Mouse (Mus musculus) embryo, embryonic 10.5 days (tissue): ENCODE results near the gene Gaa.
"Not testable (repeated sequence)": the region's sequence is repeated elsewhere in the genome, so short reads cannot be mapped to it uniquely, and the experiment has no call there.

Experiments
- DNase-seq: peaks from one replicate; pipeline ENCODE4 v3.0.0-alpha.2; 2015; ENCODE audit warnings: low spot score

Gaa gene

DNA sequence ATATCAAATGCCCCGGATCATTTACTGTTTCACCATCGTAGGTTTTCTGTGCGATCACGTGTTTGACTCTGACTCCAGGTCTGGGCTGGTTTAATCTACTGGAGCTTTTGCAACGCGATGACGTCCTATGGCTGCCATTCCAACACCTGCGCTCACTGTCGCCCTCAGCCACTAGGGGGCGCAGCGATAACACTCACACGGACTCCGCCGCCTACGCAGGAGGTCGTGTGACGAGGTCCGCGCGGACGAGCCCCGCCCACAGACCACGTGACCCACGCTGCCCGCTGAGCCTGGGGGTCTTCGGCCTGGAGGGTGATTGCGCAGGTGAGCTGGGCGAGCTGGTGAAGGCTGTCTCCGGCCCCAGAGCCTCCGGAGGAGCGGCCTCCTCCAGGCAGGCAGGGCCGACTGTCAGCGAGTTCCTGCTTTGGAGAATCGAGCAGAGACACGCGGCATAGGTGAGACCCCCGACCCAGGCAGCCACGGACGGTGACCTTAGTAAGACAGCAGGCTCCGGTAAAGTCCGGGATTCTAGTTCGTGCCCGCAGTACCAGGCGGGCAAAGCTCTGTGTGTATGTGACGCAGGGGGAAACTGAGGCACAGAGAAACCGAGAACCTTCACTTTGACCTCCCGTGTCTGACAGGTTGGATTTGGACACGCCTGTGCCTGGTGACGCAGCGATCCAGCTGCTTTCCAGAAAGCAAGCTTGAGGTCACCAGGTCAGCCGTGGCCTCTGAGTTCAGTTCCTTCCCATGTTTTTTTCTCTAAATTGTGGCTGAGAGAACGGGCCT lies at the start of gene Gaa:
Gene Gaa, plus strand, starts transcription at position 120 of the 789 bp plus-strand sequence.
- DNase-seq: peak; percentile 98

DNA sequence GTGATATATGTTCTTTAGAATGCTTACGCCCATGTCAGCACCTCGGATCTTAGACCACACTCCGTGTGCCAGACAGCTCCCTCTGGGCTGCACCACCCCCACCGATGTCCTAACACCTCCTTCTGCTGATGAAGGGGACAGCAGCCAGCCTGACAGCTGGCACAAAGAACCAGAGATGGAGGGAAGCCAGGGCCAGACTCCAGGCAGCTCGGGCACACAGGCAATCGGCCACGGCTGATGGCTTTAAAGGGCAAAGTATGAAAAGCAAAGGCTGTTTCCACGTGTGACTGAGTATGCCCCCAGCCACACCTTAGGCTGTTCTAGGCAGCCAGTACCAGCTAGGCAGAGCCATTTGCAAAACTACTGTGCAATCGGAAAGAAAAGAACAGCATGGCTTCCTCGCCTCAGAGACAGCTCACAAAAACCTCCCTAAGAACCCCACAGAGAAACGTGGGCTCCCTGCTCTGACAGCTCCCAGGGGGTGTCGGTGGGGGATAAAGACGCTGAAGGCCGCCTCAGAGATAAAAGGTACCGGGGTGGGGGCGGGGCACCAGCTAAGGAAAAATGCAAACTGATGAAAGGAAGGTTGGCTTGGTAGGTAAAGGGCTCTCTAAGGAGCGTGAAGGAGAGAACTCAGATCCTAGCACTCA lies 47.7 kb upstream of the Gaa start:
- DNase-seq: no peak

- DNase-seq: no peak
These were observed 45.7 kb upstream of the Gaa start for GRCm38 (mm10) chr11:119221812-119222510.

GRCm38 (mm10) chr11:119223124-119223890 lies 44.4 kb upstream of the Gaa start:
- DNase-seq: no peak

- no peak for DNase-seq
These were observed 42.8 kb upstream of the Gaa start for GRCm38 (mm10) chr11:119224926-119225325.

GRCm38 (mm10) chr11:119225634-119226033 lies 42.1 kb upstream of the Gaa start:
- DNase-seq: no peak

- no peak for DNase-seq
These were observed 40.1 kb upstream of the Gaa start for GRCm38 (mm10) chr11:119227591-119227990.

- peak; percentile 89 for DNase-seq
These were observed 39.5 kb upstream of the Gaa start, which contains the start of the genes Tbc1d16 and Ccdc40 for GRCm38 (mm10) chr11:119228091-119228781. Gene Tbc1d16 (minus strand): TSS chr11:119228499. Gene Ccdc40 (plus strand): TSS chr11:119228572.

DNA sequence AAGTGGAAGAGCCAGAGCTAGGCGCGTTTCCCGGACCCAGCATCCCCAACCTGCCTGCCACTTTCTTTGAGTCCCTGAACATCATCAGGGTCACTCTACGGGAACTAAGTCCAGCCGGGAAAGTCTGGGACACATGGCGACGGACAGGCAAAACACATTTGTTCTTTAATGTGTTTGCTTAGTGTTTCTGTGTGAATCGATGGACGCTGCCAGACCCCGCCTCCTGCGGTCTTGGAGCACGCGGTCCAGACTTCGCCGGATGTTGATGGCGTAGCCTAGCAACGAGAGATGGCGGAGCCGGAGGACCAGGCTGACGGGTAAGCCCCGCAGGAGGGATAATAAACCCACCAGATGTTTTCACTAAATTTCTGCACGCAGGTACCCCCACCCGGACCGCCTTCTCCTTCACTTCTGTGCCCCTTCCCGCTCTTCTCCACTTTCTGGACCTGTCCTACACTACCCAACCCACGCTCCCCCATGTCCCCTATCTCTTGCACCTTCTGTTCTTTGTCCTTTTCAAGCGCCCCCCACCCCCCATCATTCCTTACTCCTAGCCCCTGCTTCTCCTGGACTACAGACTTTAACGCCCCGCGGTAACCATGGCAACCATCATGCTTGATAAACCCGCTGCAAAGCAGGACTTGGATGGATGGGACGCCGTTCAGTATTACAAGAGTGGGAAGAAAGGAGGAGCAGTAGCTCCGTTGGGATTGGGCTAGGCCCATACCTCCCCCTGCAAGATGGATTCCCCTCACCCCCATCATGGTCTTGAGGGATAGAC lies 38.7 kb upstream of the Gaa start:
- peak; percentile 95 for DNase-seq

DNA sequence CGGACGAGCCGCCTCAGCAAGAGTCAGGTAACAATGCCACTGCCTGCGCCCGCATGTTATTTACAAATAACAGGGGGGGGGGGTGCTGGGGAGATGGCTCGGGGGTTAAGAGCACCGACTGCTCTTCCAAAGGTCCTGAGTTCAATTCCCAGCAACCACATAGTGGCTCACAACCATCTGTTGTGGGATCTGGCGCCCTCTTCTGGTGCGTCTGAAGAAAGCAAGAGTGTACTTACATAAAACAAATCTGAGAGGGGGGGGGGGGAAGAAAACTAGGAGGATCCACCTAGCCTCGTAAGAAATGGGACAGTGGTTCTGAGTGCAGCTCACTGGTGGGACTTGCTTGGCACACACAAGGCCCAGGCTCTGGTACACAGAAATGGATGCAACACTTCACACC lies 32.9 kb upstream of the Gaa start:
- no peak for DNase-seq

- peak; percentile 86 for DNase-seq
These were observed 32.1 kb upstream of the Gaa start for GRCm38 (mm10) chr11:119235596-119235995.

DNA sequence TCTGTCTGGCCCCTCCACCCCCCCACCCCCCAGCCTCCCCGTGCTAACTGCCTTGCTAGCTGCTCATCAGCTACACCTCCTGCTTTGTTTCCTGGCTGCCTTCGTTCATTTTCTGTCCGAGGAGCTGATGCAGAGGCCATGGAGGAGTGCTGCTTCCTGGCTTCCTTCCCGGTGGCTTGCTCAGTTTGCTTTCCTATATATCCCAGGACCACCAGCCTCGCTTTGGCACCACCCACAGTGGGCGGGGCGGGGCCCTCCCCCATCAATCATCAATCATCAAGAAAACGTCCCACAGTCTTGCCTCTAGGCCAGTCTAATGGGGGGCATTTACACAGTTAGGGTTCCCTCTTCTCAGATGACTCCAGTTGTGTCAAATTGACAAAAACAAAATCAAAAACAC lies 31.3 kb upstream of the Gaa start:
- DNase-seq: no peak

- no peak for DNase-seq
These were observed 30.7 kb upstream of the Gaa start for GRCm38 (mm10) chr11:119237007-119237406.

DNA sequence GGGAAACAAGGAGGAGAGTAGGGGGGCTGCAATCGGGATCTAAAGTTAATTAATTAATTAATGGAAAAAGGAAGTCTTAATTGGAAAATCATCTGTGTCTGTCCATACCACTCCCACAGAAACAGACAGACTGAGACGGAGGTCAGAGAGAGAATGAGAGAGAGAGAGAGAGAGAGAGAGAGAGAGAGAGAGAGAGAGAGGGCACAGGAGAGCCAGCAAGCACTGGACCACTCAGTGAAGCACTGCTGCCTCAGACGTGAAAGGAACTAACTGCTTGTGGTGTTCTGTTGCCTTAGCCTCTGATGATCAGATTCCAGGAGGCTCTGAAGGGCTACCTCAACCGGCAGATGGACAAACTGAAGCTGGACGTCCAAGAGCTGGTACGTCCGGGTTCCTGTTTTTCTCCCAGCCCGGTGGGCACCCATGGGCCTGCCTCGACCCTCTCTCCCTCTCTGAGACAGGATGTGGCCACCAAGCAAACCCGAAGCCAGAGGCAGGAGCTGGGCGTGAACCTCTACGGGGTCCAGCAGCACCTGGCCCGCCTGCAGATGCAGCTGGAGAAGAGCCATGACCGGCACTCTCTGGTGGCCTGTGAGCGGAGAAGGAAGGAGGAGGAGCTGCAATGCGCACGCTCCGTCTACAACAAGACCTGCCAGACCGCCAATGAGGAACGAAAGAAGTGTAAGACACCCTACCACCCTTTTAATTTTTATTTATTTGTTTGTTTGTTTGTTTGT lies 30.0 kb upstream of the Gaa start:
- peak; percentile 53 for DNase-seq

DNA sequence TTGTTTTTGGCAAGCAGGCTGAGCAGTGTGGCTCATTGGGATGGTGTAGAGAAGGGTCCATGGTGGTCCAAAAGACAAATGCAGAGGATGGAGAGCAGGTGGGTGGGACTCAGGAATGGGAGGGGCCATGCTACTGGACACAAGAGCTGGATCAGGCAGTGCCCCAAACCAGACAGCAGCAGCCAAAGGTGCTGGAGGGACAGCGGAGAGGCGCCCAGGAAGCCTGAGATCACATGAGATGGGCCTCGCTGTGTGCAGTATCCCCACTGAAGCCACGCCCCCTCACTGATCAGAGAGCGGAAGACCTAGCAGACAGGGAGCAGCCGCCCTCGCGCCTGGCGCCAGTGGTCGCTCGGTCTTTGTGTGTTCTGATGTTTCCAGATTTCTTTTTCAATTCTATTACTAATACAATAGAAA lies 29.4 kb upstream of the Gaa start:
- peak; percentile 80 for DNase-seq

- DNase-seq: no peak
These were observed 28.2 kb upstream of the Gaa start for GRCm38 (mm10) chr11:119239480-119239879.

- DNase-seq: not testable (repeated sequence)
These were observed 22.1 kb upstream of the Gaa start for GRCm38 (mm10) chr11:119245543-119245942.

GRCm38 (mm10) chr11:119249011-119249410 lies 18.7 kb upstream of the Gaa start:
- peak; percentile 95 for DNase-seq

DNA sequence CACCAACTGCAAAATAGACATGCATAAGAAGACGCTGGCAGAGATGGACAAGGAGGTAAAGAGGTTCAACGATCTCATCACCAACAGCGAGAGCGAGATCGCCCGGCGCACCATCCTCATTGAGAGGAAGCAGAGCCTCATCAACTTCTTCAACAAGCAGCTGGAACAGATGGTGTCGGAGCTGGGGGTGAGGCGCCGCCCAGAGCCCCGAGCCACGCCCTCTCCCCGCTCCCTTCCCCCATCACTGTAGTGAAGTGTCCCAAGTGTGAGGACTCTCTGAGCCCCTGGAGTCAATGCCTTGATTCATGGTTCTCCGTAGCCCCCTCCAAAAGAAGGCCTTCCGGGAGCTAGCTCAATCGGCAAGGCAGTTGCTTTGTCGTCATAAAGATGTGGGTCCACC lies 16.7 kb upstream of the Gaa start:
- peak; percentile 43 for DNase-seq
